ENCODE assay signal across 26 mouse cellular contexts in the genomic region with DNA sequence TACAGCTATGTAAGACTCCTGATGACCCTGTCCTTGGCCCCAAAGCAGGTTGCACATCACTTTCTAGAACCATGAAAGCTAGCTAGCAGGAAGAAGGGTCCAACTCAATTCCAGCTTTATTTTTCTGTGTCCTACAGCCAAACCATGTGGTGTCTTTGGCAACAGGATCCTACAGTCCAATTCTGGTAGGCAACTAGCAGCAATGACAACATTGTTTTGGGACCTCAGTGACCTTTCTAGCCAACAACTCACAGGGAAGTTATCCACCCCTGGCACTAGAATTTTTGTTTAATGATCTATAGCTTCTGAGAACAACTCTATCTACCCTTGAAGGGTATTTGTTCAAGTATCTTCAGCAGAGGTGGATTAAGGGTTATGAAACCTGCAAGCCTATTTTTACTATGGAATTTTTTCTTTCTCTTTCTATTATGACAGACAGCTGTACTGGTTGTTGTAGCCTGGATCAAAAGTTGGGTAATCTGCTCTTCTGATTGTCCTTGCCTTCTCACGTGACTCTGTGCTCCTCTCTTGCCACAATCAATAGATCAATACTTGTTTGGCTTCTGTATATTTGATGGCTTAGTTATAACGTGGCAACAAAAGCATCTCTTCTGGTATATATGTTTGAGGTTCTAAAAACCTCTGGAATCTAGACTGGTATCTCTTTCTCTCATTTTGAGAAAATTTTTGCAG.
"Had no signal": no experiment of that assay in that cellular context is flagged by ENCODE, and none has a peak within 500 bp of the region (broad histone marks: within the 10 kb centered on the region; RNA-seq: fewer than 3 reads in every experiment).

No protein-coding gene starts in this region.

- DNase-seq: gastrocnemius, postnatal 14 days; gastrocnemius, postnatal 36 days; heart, adult 11 months; heart, adult 2 months; heart, postnatal 14 days; heart, postnatal 36 days; kidney, adult 11 months; kidney, adult 2 months; kidney, adult 9 months; kidney, postnatal 14 days; kidney, postnatal 36 days; layer of hippocampus, postnatal 36 days had no signal

- H3K4me2 ChIP-seq: heart, embryonic 11.5 days; heart, embryonic 13.5 days; heart, embryonic 15.5 days; hindbrain, embryonic 13.5 days; hindbrain, embryonic 15.5 days; kidney, embryonic 15.5 days; limb, embryonic 12.5 days; liver, embryonic 11.5 days had no signal

- H3K4me3 ChIP-seq: heart, adult 2 months; heart, embryonic 13.5 days; heart, embryonic 15.5 days; hindbrain, embryonic 13.5 days; hindbrain, embryonic 15.5 days; kidney, embryonic 15.5 days; left cerebral cortex, adult 2 months; limb, embryonic 10.5 days; limb, embryonic 12.5 days had no signal

- ATAC-seq: hindbrain, postnatal 0 days; intestine, embryonic 16.5 days had no signal

- H3K9ac ChIP-seq: heart, embryonic 13.5 days; heart, embryonic 15.5 days; hindbrain, embryonic 13.5 days; hindbrain, embryonic 15.5 days; kidney, embryonic 15.5 days; limb, embryonic 12.5 days; liver, embryonic 14.5 days had no signal

- H3K9me3 ChIP-seq: heart, embryonic 13.5 days; heart, embryonic 15.5 days; hindbrain, embryonic 13.5 days; hindbrain, embryonic 15.5 days; kidney, embryonic 15.5 days; limb, embryonic 10.5 days had no signal

- H3K4me1 ChIP-seq: heart, embryonic 13.5 days; heart, embryonic 15.5 days; kidney, embryonic 15.5 days; limb, embryonic 10.5 days; limb, embryonic 12.5 days had no signal

- H3K27ac ChIP-seq: heart, adult 2 months; heart, embryonic 13.5 days; heart, embryonic 15.5 days; hindbrain, embryonic 13.5 days; hindbrain, embryonic 15.5 days; hindbrain, postnatal 0 days; kidney, embryonic 15.5 days; kidney, postnatal 0 days; left cerebral cortex, adult 2 months; limb, embryonic 10.5 days; limb, embryonic 12.5 days; liver, embryonic 14.5 days had no signal

- H3K27me3 ChIP-seq: heart, embryonic 13.5 days; heart, embryonic 15.5 days; hindbrain, embryonic 13.5 days; hindbrain, embryonic 15.5 days; kidney, embryonic 15.5 days; limb, embryonic 12.5 days had no signal

- H3K36me3 ChIP-seq: heart, embryonic 13.5 days; heart, embryonic 15.5 days; hindbrain, embryonic 13.5 days; hindbrain, embryonic 15.5 days; kidney, embryonic 15.5 days; limb, embryonic 10.5 days; limb, embryonic 12.5 days had no signal
